Comparison of ENCODE assay signal across 12 mouse cellular contexts in genomic region chr11:86664406-86664805, GRCm38 (mm10).
"Had no signal": no experiment of that assay in that cellular context is flagged by ENCODE, and none has a peak within 500 bp of the region (broad histone marks: within the 10 kb centered on the region; RNA-seq: fewer than 3 reads in every experiment).

No protein-coding gene starts in this region.

- H3K9me3 ChIP-seq: kidney, embryonic 15.5 days; limb, embryonic 12.5 days; lung, embryonic 15.5 days; midbrain, embryonic 12.5 days; stomach, embryonic 15.5 days had no signal

- H3K9ac ChIP-seq: kidney, embryonic 15.5 days; limb, embryonic 12.5 days; lung, embryonic 15.5 days; midbrain, embryonic 12.5 days; stomach, embryonic 15.5 days had no signal

- ATAC-seq: midbrain, embryonic 16.5 days had no signal

- H3K4me2 ChIP-seq: kidney, embryonic 15.5 days; limb, embryonic 12.5 days; lung, embryonic 15.5 days; midbrain, embryonic 12.5 days; stomach, embryonic 15.5 days had no signal

- H3K27ac ChIP-seq: kidney, embryonic 15.5 days; limb, embryonic 12.5 days; lung, embryonic 15.5 days; macrophage; midbrain, embryonic 12.5 days; stomach, embryonic 15.5 days had no signal

- H3K27me3 ChIP-seq: kidney, embryonic 15.5 days; limb, embryonic 12.5 days; lung, embryonic 15.5 days; midbrain, embryonic 12.5 days; stomach, embryonic 15.5 days had no signal

- H3K4me3 ChIP-seq: kidney, embryonic 15.5 days; limb, embryonic 12.5 days; lung, embryonic 15.5 days; midbrain, embryonic 12.5 days; stomach, embryonic 15.5 days had no signal

- H3K4me1 ChIP-seq: kidney, embryonic 15.5 days; limb, embryonic 12.5 days; lung, embryonic 15.5 days; midbrain, embryonic 12.5 days; stomach, embryonic 15.5 days had no signal

- DNase-seq: kidney, adult 2 months; kidney, postnatal 14 days; lung, postnatal 14 days; right cerebral cortex, postnatal 14 days; thymus, postnatal 36 days had no signal
